Mouse (Mus musculus) intestine, embryonic 16.5 days (tissue): ENCODE measurements around the gene Ptbp2. TPM values are rescaled to one million over a fixed set of nuclear protein-coding genes. Genes with fewer than 3 reads are reported as not detected.

Experiments used
- ATAC-seq: fragments of 200-750 bp; cut with Nextera tagmentation; 2 replicates; pipeline ENCODE4 v1.8.0; 2017; ENCODE audit warnings: moderate TSS enrichment, moderate library complexity
- H3K27ac ChIP-seq: fragments of 300-500 bp; sonication (generic); 2 replicates; pipeline ENCODE4 v1.5.1; 2014; ENCODE audit warnings: mild to moderate bottlenecking, low read length
- H3K27me3 ChIP-seq: fragments of 300-500 bp; sonication (generic); replicated peaks from 2 replicates; pipeline ENCODE4 v1.6.1; 2014; ENCODE audit warnings: low read length, control low read depth, mixed read lengths; ENCODE audit not compliant: control insufficient read depth, insufficient read depth
- H3K36me3 ChIP-seq: fragments of 300-500 bp; sonication (generic); 2 replicates; pipeline ENCODE4 v1.6.1; 2014; ENCODE audit warnings: low read length, control low read depth; ENCODE audit not compliant: control insufficient read depth, insufficient read depth
- H3K4me1 ChIP-seq: fragments of 300-500 bp; sonication (generic); 2 replicates; pipeline ENCODE4 v1.6.1; 2014; ENCODE audit warnings: low read length, control low read depth, mixed read lengths; ENCODE audit not compliant: control insufficient read depth, insufficient read depth
- H3K4me2 ChIP-seq: fragments of 300-500 bp; sonication (generic); 2 replicates; pipeline ENCODE4 v1.6.1; 2014; ENCODE audit warnings: low read depth, low read length, control low read depth
- H3K4me3 ChIP-seq: fragments of 300-500 bp; sonication (generic); 2 replicates; pipeline ENCODE4 v1.5.1; 2014; ENCODE audit warnings: mild to moderate bottlenecking, low read length
- H3K9ac ChIP-seq: fragments of 300-500 bp; sonication (generic); 2 replicates; pipeline ENCODE4 v1.6.1; 2014; ENCODE audit warnings: low read depth, low read length
- H3K9me3 ChIP-seq: fragments of 300-500 bp; sonication (generic); 2 replicates; pipeline ENCODE4 v1.6.1; 2016; ENCODE audit warnings: low read length, control low read depth; ENCODE audit not compliant: control insufficient read depth
- WGBS: fragments of 180-500 bp; shearing (Covaris S2); extraction: QIAGEN DNeasy Blood & Tissue Kit; methylation state at CpG from one replicate; pipeline ENCODE4 v1.1.7; 2014; 5-methylcytosine and 5-hydroxymethylcytosine counted together
- polyA plus RNA-seq: library from polyadenylated mRNA; unstranded; fragments of >200 nt; fragmentation: Nextera tagmentation; extraction: Ambion mirVana; gene quantifications from 2 replicates; pipeline ENCODE4 v1.2.1, GENCODE M21; 2015

The Ptbp2 gene
- polyA plus RNA-seq, 1 experiment from 2014 or later = 34.6 TPM

DNA sequence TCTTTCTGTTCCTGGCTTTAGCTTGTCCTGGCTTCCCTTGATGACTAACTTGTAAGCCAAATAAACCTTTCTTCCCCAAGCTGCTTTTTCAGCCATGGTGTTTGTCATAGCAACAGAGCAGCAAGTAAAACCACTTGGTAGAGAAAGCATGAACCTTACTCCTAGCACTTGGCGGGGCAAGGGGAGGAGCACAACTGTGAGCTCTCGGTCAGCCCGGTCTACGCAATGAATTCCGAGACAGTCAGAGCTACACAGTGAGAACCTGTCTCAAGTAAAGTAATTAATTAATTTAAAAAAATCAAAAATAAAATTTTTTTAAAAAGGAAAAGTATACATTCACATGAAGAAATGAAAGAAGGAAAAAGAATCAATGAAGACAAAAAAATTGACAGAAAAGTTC, 8.1 kb downstream of the Ptbp2 start:
- Histone ChIP-seq H3K4me1 (peaks cover 3% of the 10 kb centered on the region), H3K36me3 (no peaks in the 10 kb centered on the region), H3K4me2 (no peak overlapping the region), H3K9me3 (no peaks in the 10 kb centered on the region), H3K27me3 (no peaks in the 10 kb centered on the region), H3K4me3 (no peak overlapping the region), H3K9ac (no peak overlapping the region), H3K27ac (no peak overlapping the region)
- WGBS = 92% methylated on average over 5 of the region's 5 CpGs
- no peak for ATAC-seq

DNA sequence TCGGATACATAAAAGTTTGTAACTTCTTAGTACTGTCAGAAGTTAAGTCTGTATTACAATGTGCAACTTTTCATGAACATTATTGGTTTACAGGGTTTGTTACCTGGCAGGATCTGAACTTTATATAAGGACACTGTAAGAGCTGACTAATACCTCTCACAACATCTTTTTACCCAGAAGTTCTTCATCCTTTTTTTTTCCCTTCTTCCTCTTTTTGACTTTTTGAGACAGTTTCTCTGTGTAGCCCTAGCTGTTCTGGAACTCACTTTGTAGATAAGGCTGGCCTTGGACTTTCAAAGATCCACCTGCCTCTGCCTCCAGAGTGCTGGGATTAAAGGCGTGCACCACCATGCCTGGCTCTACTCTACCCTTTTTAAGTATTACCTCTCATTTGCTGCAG, 11.5 kb downstream of the Ptbp2 start:
- H3K36me3 ChIP-seq = no peaks in the 10 kb centered on the region
- no peaks in the 10 kb centered on the region for H3K9me3 ChIP-seq
- H3K4me1 ChIP-seq = no peaks in the 10 kb centered on the region
- H3K4me2 ChIP-seq = no peak overlapping the region
- no peak overlapping the region for H3K27ac ChIP-seq
- H3K27me3 ChIP-seq = no peaks in the 10 kb centered on the region
- H3K9ac ChIP-seq = no peak overlapping the region
- H3K4me3 ChIP-seq = no peak overlapping the region
- WGBS = 79% methylated on average over 2 of the region's 2 CpGs
- ATAC-seq = no peak

DNA sequence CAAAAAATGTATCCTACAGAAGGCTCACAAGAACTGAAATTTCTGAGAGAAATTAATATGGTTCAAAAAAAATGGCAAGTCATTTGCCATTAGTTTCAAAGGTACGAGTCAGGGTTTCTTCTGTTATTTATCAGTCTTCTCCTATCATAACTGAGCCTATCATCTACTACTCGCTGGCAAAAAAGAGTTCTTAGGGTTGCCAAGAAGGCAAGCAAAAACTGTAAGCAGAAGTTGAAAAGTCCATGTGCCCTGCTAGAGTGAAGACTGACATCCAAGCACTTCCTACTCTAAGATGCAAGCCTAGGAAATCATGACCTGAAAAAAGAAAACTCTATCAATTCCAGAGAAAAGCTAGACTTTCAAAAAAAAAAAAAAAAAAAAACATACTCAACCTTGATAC, 20.5 kb downstream of the Ptbp2 start:
- 0 out of 2 replicates have a peak, but pooled peaks cover 2% of the 10 kb centered on the region for H3K36me3 ChIP-seq
- no peak for ATAC-seq
- H3K9me3 ChIP-seq = no peaks in the 10 kb centered on the region
- H3K27ac ChIP-seq = no peak overlapping the region
- 76% methylated on average over 2 of the region's 2 CpGs for WGBS
- no peaks in the 10 kb centered on the region for H3K27me3 ChIP-seq
- no peak overlapping the region for H3K9ac ChIP-seq
- H3K4me1 ChIP-seq = no peaks in the 10 kb centered on the region
- no peak overlapping the region for H3K4me3 ChIP-seq
- no peak overlapping the region for H3K4me2 ChIP-seq

GRCm38 (mm10) chr3:119761732-119762131, 22.5 kb downstream of the Ptbp2 start:
- Histone ChIP-seq H3K4me2 (no peak overlapping the region), H3K9ac (no peak overlapping the region), H3K4me3 (no peak overlapping the region), H3K27me3 (no peaks in the 10 kb centered on the region), H3K9me3 (no peaks in the 10 kb centered on the region), H3K27ac (no peak overlapping the region), H3K36me3 (0 out of 2 replicates have a peak, but pooled peaks cover 2% of the 10 kb centered on the region), H3K4me1 (no peaks in the 10 kb centered on the region)
- no peak for ATAC-seq
- WGBS = 91% methylated on average over 3 of the region's 3 CpGs

DNA sequence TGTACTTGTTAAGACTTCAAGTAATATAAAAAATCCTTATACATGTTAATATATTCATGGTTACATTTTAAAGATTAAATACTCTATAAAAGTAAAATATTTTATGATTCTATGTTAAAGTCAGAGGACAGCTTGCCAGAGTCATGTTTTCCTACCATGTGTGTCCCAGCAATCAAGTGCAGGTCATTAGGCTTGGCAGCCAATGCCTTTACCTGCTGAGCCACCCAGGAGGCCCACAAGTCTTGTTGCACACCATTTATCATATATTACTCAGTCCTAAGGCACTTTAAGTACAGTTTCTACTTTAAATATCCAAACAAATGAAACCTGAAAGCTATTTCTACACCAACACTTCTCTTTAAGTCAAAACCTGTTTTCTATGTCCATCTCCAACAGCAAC, 30.5 kb downstream of the Ptbp2 start:
- H3K4me1 ChIP-seq = no peaks in the 10 kb centered on the region
- no peak overlapping the region for H3K9ac ChIP-seq
- H3K27ac ChIP-seq = no peak overlapping the region
- H3K36me3 ChIP-seq = no peaks in the 10 kb centered on the region
- H3K4me2 ChIP-seq = no peak overlapping the region
- H3K4me3 ChIP-seq = no peak overlapping the region
- H3K9me3 ChIP-seq = no peaks in the 10 kb centered on the region
- ATAC-seq = no peak
- no peaks in the 10 kb centered on the region for H3K27me3 ChIP-seq

DNA sequence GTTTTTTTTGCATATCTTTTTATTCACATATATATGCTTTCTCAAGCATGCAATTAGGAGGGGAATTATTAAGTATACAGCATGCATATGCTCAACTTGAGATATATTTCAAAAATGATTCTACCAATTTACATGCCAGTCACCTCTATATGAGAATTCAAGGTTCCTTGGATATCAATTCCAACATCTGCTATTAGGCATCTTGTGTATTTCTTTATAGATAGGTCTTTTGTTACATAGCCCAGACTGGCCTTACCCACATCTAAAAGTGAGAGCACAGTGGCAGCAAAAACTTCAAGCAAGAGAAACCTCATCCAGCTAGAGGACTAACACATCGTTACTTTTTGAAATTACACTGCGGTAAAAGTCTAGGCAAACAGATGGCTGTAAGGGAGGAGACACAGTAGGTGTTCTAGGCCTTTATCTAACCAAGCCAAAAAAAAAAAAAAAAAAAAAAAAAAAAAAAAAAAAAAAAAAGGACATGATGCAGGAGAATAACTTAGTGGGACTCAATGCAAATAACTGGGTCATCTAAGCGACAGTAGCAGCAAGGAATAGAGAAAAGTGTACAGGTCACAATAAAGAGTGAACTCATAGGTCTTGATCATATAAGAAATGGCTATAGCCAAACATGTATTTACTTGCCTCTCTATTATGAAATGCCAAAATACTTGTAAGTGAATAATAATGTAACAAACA, 34.6 kb downstream of the Ptbp2 start:
- Histone ChIP-seq H3K27ac (no peak overlapping the region), H3K9me3 (no peaks in the 10 kb centered on the region), H3K4me1 (no peaks in the 10 kb centered on the region), H3K9ac (no peak overlapping the region), H3K36me3 (0 out of 2 replicates have a peak, but pooled peaks cover 2% of the 10 kb centered on the region), H3K27me3 (no peaks in the 10 kb centered on the region), H3K4me2 (no peak overlapping the region), H3K4me3 (no peak overlapping the region)
- WGBS = 82% methylated on average over 3 of the region's 3 CpGs
- no peak for ATAC-seq

GRCm38 (mm10) chr3:119749140-119749539, 35.1 kb downstream of the Ptbp2 start:
- H3K27ac ChIP-seq = no peak overlapping the region
- ATAC-seq = no peak
- WGBS = 90% methylated on average over 2 of the region's 2 CpGs

GRCm38 (mm10) chr3:119746656-119747055, 37.6 kb downstream of the Ptbp2 start:
- WGBS = 79% methylated on average over 2 of the region's 2 CpGs
- H3K27me3 ChIP-seq = no peaks in the 10 kb centered on the region
- no peak overlapping the region for H3K4me3 ChIP-seq
- ATAC-seq = no peak
- no peak overlapping the region for H3K27ac ChIP-seq
- H3K36me3 ChIP-seq = 0 out of 2 replicates have a peak, but pooled peaks cover 2% of the 10 kb centered on the region
- H3K9ac ChIP-seq = no peak overlapping the region
- no peaks in the 10 kb centered on the region for H3K4me1 ChIP-seq
- no peak overlapping the region for H3K4me2 ChIP-seq
- no peaks in the 10 kb centered on the region for H3K9me3 ChIP-seq

More at GRCm38 (mm10) chr3:119749140-119749539, 35.1 kb downstream of the Ptbp2 start:
- Histone ChIP-seq H3K4me2 (no peak overlapping the region), H3K4me3 (no peak overlapping the region), H3K27me3 (no peaks in the 10 kb centered on the region), H3K9ac (no peak overlapping the region), H3K4me1 (no peaks in the 10 kb centered on the region), H3K9me3 (no peaks in the 10 kb centered on the region), H3K36me3 (0 out of 2 replicates have a peak, but pooled peaks cover 2% of the 10 kb centered on the region)

GRCm38 (mm10) chr3:119745801-119746200, 38.5 kb downstream of the Ptbp2 start:
- Histone ChIP-seq H3K36me3 (0 out of 2 replicates have a peak, but pooled peaks cover 2% of the 10 kb centered on the region), H3K4me1 (no peaks in the 10 kb centered on the region), H3K4me3 (no peak overlapping the region), H3K27me3 (no peaks in the 10 kb centered on the region), H3K9ac (no peak overlapping the region), H3K9me3 (no peaks in the 10 kb centered on the region), H3K27ac (no peak overlapping the region), H3K4me2 (no peak overlapping the region)
- no peak for ATAC-seq
- WGBS = 51% methylated on average over 1 of the region's 1 CpGs

- Histone ChIP-seq H3K36me3 (0 out of 2 replicates have a peak, but pooled peaks cover 1% of the 10 kb centered on the region), H3K4me1 (no peaks in the 10 kb centered on the region), H3K9me3 (no peaks in the 10 kb centered on the region), H3K9ac (no peak overlapping the region), H3K27me3 (no peaks in the 10 kb centered on the region), H3K27ac (no peak overlapping the region), H3K4me2 (no peak overlapping the region), H3K4me3 (no peak overlapping the region)
- ATAC-seq = no peak
- 90% methylated on average over 2 of the region's 2 CpGs for WGBS
These were observed 54.4 kb downstream of the Ptbp2 start for GRCm38 (mm10) chr3:119729863-119730262.
